Mouse (Mus musculus) ES-Bruce4 (cell line): ENCODE measurements at regions not wholly inside any gene's neighbourhood (a gene's known extent, or its start where the extent isn't known, plus 50 kb on each side); places are given as distances from the start of the nearest gene placed in this dataset.

Experiments used
- H3K27ac ChIP-seq: 2 replicates; pipeline ENCODE4 v1.5.1; 2012; ENCODE audit warnings: low read length, inconsistent platforms; ENCODE audit not compliant: insufficient read depth
- H3K27me3 ChIP-seq: 2 replicates; pipeline ENCODE4 v1.6.1; 2012; ENCODE audit warnings: mild to moderate bottlenecking, low read length, inconsistent platforms; ENCODE audit not compliant: control insufficient read depth, poor library complexity, insufficient read depth, severe bottlenecking
- H3K36me3 ChIP-seq: 2 replicates; pipeline ENCODE4 v1.6.1; 2012; ENCODE audit warnings: inconsistent platforms, mild to moderate bottlenecking, low read length, moderate library complexity; ENCODE audit not compliant: control insufficient read depth, poor library complexity, insufficient read depth, severe bottlenecking
- H3K4me1 ChIP-seq: one replicate; pipeline ENCODE4 v1.8.1; 2011; ENCODE audit warnings: low read length; ENCODE audit not compliant: control insufficient read depth, insufficient read depth
- H3K4me3 ChIP-seq: 2 replicates; pipeline ENCODE4 v1.5.1; 2011; ENCODE audit warnings: low read depth, mild to moderate bottlenecking, low read length
- H3K9ac ChIP-seq: 2 replicates; pipeline ENCODE4 v1.6.1; 2012; ENCODE audit warnings: low read depth, mild to moderate bottlenecking, inconsistent platforms; ENCODE audit not compliant: poor library complexity, severe bottlenecking
- H3K9me3 ChIP-seq: replicated peaks from 2 replicates; pipeline ENCODE4 v1.6.1; 2012; ENCODE audit warnings: mild to moderate bottlenecking, low read length, inconsistent platforms; ENCODE audit not compliant: control insufficient read depth, poor library complexity, insufficient read depth, severe bottlenecking
- CTCF ChIP-seq: IDR thresholded peaks from one replicate; pipeline ENCODE4 v1.8.1; 2011; ENCODE audit warnings: low read depth, low read length
- EP300 ChIP-seq: IDR thresholded peaks from 2 replicates; pipeline ENCODE4 v1.6.1; 2011; ENCODE audit warnings: low read depth, low read length; ENCODE audit not compliant: insufficient read depth
- POLR2A ChIP-seq: IDR thresholded peaks from one replicate; pipeline ENCODE4 v1.8.1; 2011; ENCODE audit warnings: low read length; ENCODE audit not compliant: insufficient read depth

DNA sequence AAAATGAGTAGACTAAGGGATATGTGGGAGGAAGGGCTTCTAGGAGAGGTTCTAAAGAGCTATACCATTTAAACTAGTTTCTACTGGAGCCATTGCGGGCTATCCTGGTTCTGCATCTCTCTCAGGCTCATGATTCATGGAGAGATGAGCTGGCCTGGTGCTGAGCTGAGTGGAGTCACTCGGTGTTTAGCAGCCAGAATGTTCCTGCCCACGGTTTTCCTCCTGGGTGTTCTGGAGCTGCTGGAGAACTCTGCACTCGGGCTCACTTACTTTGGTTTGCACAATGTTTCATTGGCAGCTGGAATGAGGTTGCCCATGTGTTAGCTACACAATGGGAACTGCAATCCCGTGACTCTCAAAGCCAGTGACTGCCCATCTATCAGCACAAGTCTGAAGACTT lies 79.0 kb upstream of the Cox10 start:
- Histone ChIP-seq H3K27ac (no peak overlapping the region), H3K4me3 (no peak overlapping the region), H3K36me3 (no peaks in the 10 kb centered on the region), H3K27me3 (no peaks in the 10 kb centered on the region), H3K9me3 (no peaks in the 10 kb centered on the region), H3K9ac (no peak overlapping the region), H3K4me1 (no peaks in the 10 kb centered on the region)
- no peak for TF ChIP-seq EP300
- TF ChIP-seq CTCF = no peak
- TF ChIP-seq POLR2A = no peak

DNA sequence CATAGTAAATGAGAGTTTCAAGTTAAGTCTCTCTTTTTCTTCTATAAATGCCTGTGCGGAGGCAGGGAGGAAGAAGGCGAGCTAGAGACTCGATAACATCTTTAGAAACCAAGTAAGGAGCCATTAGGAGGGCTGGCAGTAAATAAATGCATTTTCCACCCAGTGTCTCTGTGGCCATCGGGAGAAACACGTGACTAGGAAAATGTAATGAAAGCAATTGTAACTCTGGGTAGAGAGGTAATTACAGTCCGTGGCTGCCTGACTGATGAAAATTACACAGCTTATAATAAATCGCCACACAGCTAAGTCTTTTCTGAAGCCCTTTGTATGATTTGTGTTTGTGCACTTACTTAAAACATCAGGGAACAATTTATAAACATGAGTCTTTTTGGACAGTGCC lies 77.4 kb upstream of the Cox10 start:
- H3K9me3 ChIP-seq = no peaks in the 10 kb centered on the region
- H3K4me1 ChIP-seq = no peaks in the 10 kb centered on the region
- no peak for TF ChIP-seq CTCF
- no peak for TF ChIP-seq POLR2A
- TF ChIP-seq EP300 = no peak
- H3K4me3 ChIP-seq = no peak overlapping the region
- H3K27ac ChIP-seq = no peak overlapping the region
- H3K36me3 ChIP-seq = no peaks in the 10 kb centered on the region
- H3K27me3 ChIP-seq = no peaks in the 10 kb centered on the region
- no peak overlapping the region for H3K9ac ChIP-seq

GRCm38 (mm10) chr11:64139483-64139882 lies 60.2 kb upstream of the Cox10 start:
- no peaks in the 10 kb centered on the region for H3K9me3 ChIP-seq
- TF ChIP-seq EP300 = no peak
- TF ChIP-seq POLR2A = no peak
- no peaks in the 10 kb centered on the region for H3K27me3 ChIP-seq
- no peak overlapping the region for H3K27ac ChIP-seq
- H3K36me3 ChIP-seq = no peaks in the 10 kb centered on the region
- no peak overlapping the region for H3K4me3 ChIP-seq
- no peak overlapping the region for H3K9ac ChIP-seq
- no peaks in the 10 kb centered on the region for H3K4me1 ChIP-seq

DNA sequence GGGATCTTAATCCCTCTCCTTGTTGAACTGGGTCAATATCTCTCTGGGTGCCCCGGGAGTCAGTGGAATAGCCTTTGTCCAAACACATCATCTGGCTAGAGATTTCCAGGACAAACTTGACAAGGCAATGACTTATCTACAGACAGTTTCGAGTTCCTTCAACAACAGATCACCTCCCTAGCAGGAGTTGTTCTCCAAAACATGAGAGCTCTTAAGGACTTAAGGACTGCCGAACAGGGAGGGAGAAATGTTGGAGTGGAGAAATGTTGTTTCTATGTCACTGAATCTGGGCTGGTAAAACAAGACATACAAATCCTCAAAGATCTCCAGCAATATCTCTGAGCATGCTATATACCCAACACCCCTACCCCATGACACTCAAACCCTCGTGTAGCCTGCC lies 59.7 kb upstream of the Cox10 start:
- H3K9ac ChIP-seq = no peak overlapping the region
- H3K27me3 ChIP-seq = no peaks in the 10 kb centered on the region
- H3K36me3 ChIP-seq = no peaks in the 10 kb centered on the region
- TF ChIP-seq CTCF (no peak), POLR2A (no peak), EP300 (no peak)
- no peaks in the 10 kb centered on the region for H3K4me1 ChIP-seq
- no peaks in the 10 kb centered on the region for H3K9me3 ChIP-seq
- H3K27ac ChIP-seq = no peak overlapping the region
- H3K4me3 ChIP-seq = no peak overlapping the region

DNA sequence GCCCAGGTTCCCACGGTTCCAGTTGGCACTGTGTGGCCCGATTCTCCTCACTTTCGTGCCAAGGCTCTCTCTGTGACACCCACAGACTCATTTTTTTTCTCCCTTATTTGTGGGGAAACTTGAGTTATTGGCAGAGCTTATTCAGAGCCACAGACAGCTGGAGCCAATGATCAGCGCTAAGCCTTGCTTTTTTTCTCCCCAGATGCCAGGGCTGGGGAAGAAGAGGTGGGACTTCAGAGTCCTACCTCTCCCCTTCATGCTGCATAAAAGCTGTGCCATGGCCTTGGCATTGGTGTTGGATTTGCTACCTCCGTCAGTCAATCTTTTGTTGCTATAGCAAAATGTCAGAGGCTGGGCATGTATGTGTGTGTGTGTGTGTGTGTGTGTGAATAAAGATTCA lies 56.5 kb upstream of the Cox10 start:
- Histone ChIP-seq H3K4me3 (no peak overlapping the region), H3K27ac (no peak overlapping the region), H3K9ac (no peak overlapping the region), H3K36me3 (no peaks in the 10 kb centered on the region), H3K9me3 (no peaks in the 10 kb centered on the region), H3K27me3 (no peaks in the 10 kb centered on the region), H3K4me1 (no peaks in the 10 kb centered on the region)
- TF ChIP-seq POLR2A (no peak), EP300 (no peak), CTCF (no peak)

DNA sequence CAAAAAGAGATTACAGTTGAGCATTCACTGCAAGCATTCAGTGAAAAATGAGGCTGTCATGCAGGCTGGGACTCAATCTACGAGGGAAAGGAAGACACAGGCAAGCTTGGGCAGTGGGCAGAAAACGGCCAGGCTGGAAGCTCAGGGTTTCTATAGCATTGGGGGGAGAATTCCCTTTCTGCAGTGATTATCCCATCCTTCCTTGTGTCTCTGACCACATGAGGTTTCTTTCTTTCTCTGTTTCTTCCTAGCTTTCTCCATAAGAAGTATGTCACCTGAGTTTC lies 56.0 kb upstream of the Cox10 start:
- Histone ChIP-seq H3K36me3 (no peaks in the 10 kb centered on the region), H3K4me1 (no peaks in the 10 kb centered on the region), H3K27me3 (no peaks in the 10 kb centered on the region), H3K9ac (no peak overlapping the region), H3K9me3 (no peaks in the 10 kb centered on the region), H3K4me3 (no peak overlapping the region), H3K27ac (no peak overlapping the region)
- TF ChIP-seq POLR2A = no peak
- TF ChIP-seq EP300 = no peak
- TF ChIP-seq CTCF = no peak
